Mouse (Mus musculus): ENCODE results near the gene Gm30191.
"Not testable (repeated sequence)": the region's sequence is repeated elsewhere in the genome, so short reads cannot be mapped to it uniquely, and the experiment has no call there.

Gene Gm30191

GRCm38 (mm10) chr4:134252131-134252910 lies 5.6 kb downstream of the Gm30191 start:
- DNase-seq (ENCODE audit: low spot score in 2 of 2): no peak

- DNase-seq (ENCODE audit: low spot score in 2 of 2): no peak
Measured at GRCm38 (mm10) chr4:134252911-134253721, 6.4 kb downstream of the Gm30191 start.

- no peak for DNase-seq (ENCODE audit: low spot score in 2 of 2)
Measured at GRCm38 (mm10) chr4:134253722-134254324, 7.1 kb downstream of the Gm30191 start, which contains the start of gene Grrp1. Gene Grrp1 (minus strand): TSS chr4:134254106.

- no peak for DNase-seq (ENCODE audit: low spot score in 2 of 2)
Measured at GRCm38 (mm10) chr4:134254835-134255234, 8.1 kb downstream of the Gm30191 start.

GRCm38 (mm10) chr4:134255854-134256253 lies 9.1 kb downstream of the Gm30191 start:
- DNase-seq (ENCODE audit: low spot score in 2 of 2): no peak

- DNase-seq (ENCODE audit: low spot score in 2 of 2): no peak
Measured at GRCm38 (mm10) chr4:134256407-134257197, 9.9 kb downstream of the Gm30191 start.

GRCm38 (mm10) chr4:134257198-134258009 lies 10.7 kb downstream of the Gm30191 start:
- DNase-seq (ENCODE audit: low spot score in 2 of 2): no peak

- no peak for DNase-seq (ENCODE audit: low spot score in 2 of 2)
Measured at GRCm38 (mm10) chr4:134258354-134258753, 11.6 kb downstream of the Gm30191 start.

- no peak for DNase-seq (ENCODE audit: low spot score in 2 of 2)
Measured at GRCm38 (mm10) chr4:134263191-134263590, 16.5 kb downstream of the Gm30191 start.

GRCm38 (mm10) chr4:134265860-134266585 lies 19.3 kb downstream of the Gm30191 start:
- DNase-seq (ENCODE audit: low spot score in 2 of 2): no peak

GRCm38 (mm10) chr4:134268102-134268655 lies 21.4 kb downstream of the Gm30191 start:
- no peak for DNase-seq (ENCODE audit: low spot score in 2 of 2)

- not testable (repeated sequence) for DNase-seq (ENCODE audit: low spot score in 2 of 2)
Measured at GRCm38 (mm10) chr4:134269622-134270021, 22.9 kb downstream of the Gm30191 start.

GRCm38 (mm10) chr4:134271979-134272378 lies 25.2 kb downstream of the Gm30191 start:
- no peak for DNase-seq (ENCODE audit: low spot score in 2 of 2)

GRCm38 (mm10) chr4:134272731-134273416 lies 26.1 kb downstream of the Gm30191 start:
- DNase-seq (ENCODE audit: low spot score in 2 of 2): no peak

GRCm38 (mm10) chr4:134273417-134274345 lies 26.9 kb downstream of the Gm30191 start:
- DNase-seq (ENCODE audit: low spot score in 2 of 2): peak; percentile 78 to 84

- peak; percentile 26 to 67 for DNase-seq (ENCODE audit: low spot score in 2 of 2)
Measured at GRCm38 (mm10) chr4:134284942-134285341, 38.2 kb downstream of the Gm30191 start.

- no peak for DNase-seq (ENCODE audit: low spot score in 2 of 2)
Measured at GRCm38 (mm10) chr4:134286226-134287167, 39.8 kb downstream of the Gm30191 start.
